ENCODE assay signal across 7 mouse cellular contexts in genomic region chr7:118705101-118705961, GRCm38 (mm10). TPM values are rescaled to one million over a fixed set of nuclear protein-coding genes. Genes with fewer than 3 reads are reported as not detected.
A peak's percentile ranks its signal among the peaks of the same experiment; 100 is the strongest.
DNase-seq lines count a peak whose midpoint lies in the region; ATAC-seq lines count a peak whose summit lies in the region.

Gene Gde1 (minus strand): TSS chr7:118705778.

- no peaks in the 10 kb centered on the region for H3K27me3 ChIP-seq in intestine, embryonic 16.5 days (replicated peaks; ENCODE audit: control insufficient read depth, insufficient read depth, low read length)
- no peaks in the 10 kb centered on the region for H3K27me3 ChIP-seq in midbrain, embryonic 11.5 days (ENCODE audit: control insufficient read depth, insufficient read depth, low read length)

- peak within 1 kb of the TSS; percentile 51 for H3K4me2 ChIP-seq in intestine, embryonic 16.5 days (ENCODE audit: low read depth, low read length)
- peak within 1 kb of the TSS; percentile 85 for H3K4me2 ChIP-seq in midbrain, embryonic 11.5 days

- peak within 1 kb of the TSS; percentile 91 for H3K27ac ChIP-seq in intestine, embryonic 16.5 days (ENCODE audit: low read length)
- H3K27ac ChIP-seq in midbrain, embryonic 11.5 days (ENCODE audit: low read depth, low read length), result peak within 1 kb of the TSS; percentile 71

- peak; percentile 96 for DNase-seq in adrenal gland, adult 2 months
- DNase-seq in embryo, embryonic 11.5 days (ENCODE audit: low read depth, low spot score), result peak; percentile 76
- peak; percentile 75 to 90 for DNase-seq in gastrocnemius, postnatal 4 days (ENCODE audit: low spot score in 2 of 2)
- peak; percentile 91 to 93 for DNase-seq in left cerebral cortex, postnatal 36 days (ENCODE audit: low spot score in 2 of 2)
- DNase-seq in midbrain, embryonic 11.5 days (ENCODE audit: low spot score, missing footprints), result peak; percentile 99
- peak; percentile 85 for DNase-seq in skeletal muscle tissue, adult 2 months (ENCODE audit: low read depth, low spot score)

- peak within 1 kb of the TSS; percentile 85 for H3K4me3 ChIP-seq in intestine, embryonic 16.5 days (ENCODE audit: low read length)
- H3K4me3 ChIP-seq in midbrain, embryonic 11.5 days (ENCODE audit: low read depth, low read length), result peak within 1 kb of the TSS; percentile 89

- intact Hi-C loops in left cerebral cortex, postnatal 36 days (cut with DNase I), result no loop called here

- under 1% methylated on average over 66 of the region's 66 CpGs for WGBS in intestine, embryonic 16.5 days
- under 1% methylated on average over 66 of the region's 66 CpGs for WGBS in midbrain, embryonic 11.5 days

- H3K9ac ChIP-seq in intestine, embryonic 16.5 days (ENCODE audit: low read depth, low read length), result peak within 1 kb of the TSS; percentile 85
- H3K9ac ChIP-seq in midbrain, embryonic 11.5 days (ENCODE audit: low read length), result peak within 1 kb of the TSS; percentile 95

- H3K4me1 ChIP-seq in intestine, embryonic 16.5 days (ENCODE audit: control insufficient read depth, insufficient read depth, low read length), result peaks cover 7% of the 10 kb centered on the region; the same call in 1 of the 2 replicates
- peaks cover 16% of the 10 kb centered on the region for H3K4me1 ChIP-seq in midbrain, embryonic 11.5 days (ENCODE audit: control insufficient read depth, insufficient read depth, low read length)

- no peaks in the 10 kb centered on the region for H3K9me3 ChIP-seq in intestine, embryonic 16.5 days (ENCODE audit: control insufficient read depth, low read length)
- H3K9me3 ChIP-seq in midbrain, embryonic 11.5 days (ENCODE audit: control insufficient read depth, low read length), result no peaks in the 10 kb centered on the region

- H3K36me3 ChIP-seq in intestine, embryonic 16.5 days (ENCODE audit: control insufficient read depth, insufficient read depth, low read length), result no peaks in the 10 kb centered on the region
- H3K36me3 ChIP-seq in midbrain, embryonic 11.5 days (ENCODE audit: control insufficient read depth, insufficient read depth, low read length), result no peaks in the 10 kb centered on the region

- ATAC-seq in intestine, embryonic 16.5 days, result peak; percentile 79
- ATAC-seq in midbrain, embryonic 11.5 days (ENCODE audit: low FRiP score), result peak; percentile 98

RNA-seq across cellular contexts. Expression of gene Gde1, which starts in this region (rescaled TPM):
- total RNA-seq in adrenal gland, adult 2 months (2021), result 100 to 1,000 TPM; 111 to 162 TPM
- 1,038 and 1,224 TPM in 2 replicates for polyA plus RNA-seq in adrenal gland, adult 2 months (2012; rRNA removed)
- total RNA-seq in gastrocnemius, postnatal 4 days (2021), result 10 to 100 TPM; 36.5 to 38.2 TPM
- polyA plus RNA-seq in intestine, embryonic 16.5 days (2015; fragmentation: Nextera tagmentation; extraction: Ambion mirVana), result 130 and 134 TPM in 2 replicates
- 100 to 1,000 TPM; 258 to 307 TPM for total RNA-seq in left cerebral cortex, postnatal 36 days (2021)
- polyA plus RNA-seq in midbrain, embryonic 11.5 days (2014; fragmentation: Nextera tagmentation; extraction: Ambion mirVana), result 99.7 and 104 TPM in 2 replicates

Comparison
In these comparisons a context has a peak if more than half of its experiments do, and no peak if none do; other contexts are left out.
1. Peak in every context shown above with its lines: DNase-seq, ATAC-seq, H3K4me3 ChIP-seq and H3K27ac ChIP-seq.